Mouse (Mus musculus): ENCODE data around the gene Rad23a.

Gene Rad23a

GRCm38 (mm10) chr8:84840248-84840999 is at the start of gene Rad23a:
Gene Rad23a, minus strand, starts transcription at chr8:84840665.
- DNase-seq (ENCODE audit: low read depth in 1 of 2, low spot score in 2 of 2), result peak; percentile 84 to 87

- DNase-seq (ENCODE audit: low read depth in 1 of 2, low spot score in 2 of 2), result no peak
Observed at GRCm38 (mm10) chr8:84889141-84889540, 48.7 kb upstream of the Rad23a start.

GRCm38 (mm10) chr8:84888280-84888679 is 47.8 kb upstream of the Rad23a start:
- DNase-seq (ENCODE audit: low read depth in 1 of 2, low spot score in 2 of 2), result no peak

GRCm38 (mm10) chr8:84884728-84885127 is 44.3 kb upstream of the Rad23a start:
- no peak for DNase-seq (ENCODE audit: low read depth in 1 of 2, low spot score in 2 of 2)

- no peak for DNase-seq (ENCODE audit: low read depth in 1 of 2, low spot score in 2 of 2)
Observed at GRCm38 (mm10) chr8:84878915-84879314, 38.5 kb upstream of the Rad23a start.

GRCm38 (mm10) chr8:84877297-84878035 is 37.0 kb upstream of the Rad23a start:
- DNase-seq (ENCODE audit: low read depth in 1 of 2, low spot score in 2 of 2), result no peak

GRCm38 (mm10) chr8:84874339-84874738 is 33.9 kb upstream of the Rad23a start:
- DNase-seq (ENCODE audit: low read depth in 1 of 2, low spot score in 2 of 2), result no peak

- no peak for DNase-seq (ENCODE audit: low read depth in 1 of 2, low spot score in 2 of 2)
Observed at GRCm38 (mm10) chr8:84873016-84873415, 32.6 kb upstream of the Rad23a start.

- peak in 1 of 2 experiments; percentile 15 for DNase-seq (ENCODE audit: low read depth in 1 of 2, low spot score in 2 of 2)
Observed at GRCm38 (mm10) chr8:84872309-84872965, 32.0 kb upstream of the Rad23a start.

GRCm38 (mm10) chr8:84871376-84872308 is 31.2 kb upstream of the Rad23a start, which contains the start of gene Syce2:
Gene Syce2, plus strand, starts transcription at chr8:84872111.
- peak in 1 of 2 experiments; percentile 77 for DNase-seq (ENCODE audit: low read depth in 1 of 2, low spot score in 2 of 2)

GRCm38 (mm10) chr8:84856864-84857441 is 16.5 kb upstream of the Rad23a start, which contains the start of gene Farsa:
Gene Farsa, plus strand, starts transcription at chr8:84856989.
- DNase-seq (ENCODE audit: low read depth in 1 of 2, low spot score in 2 of 2), result peak; percentile 81 to 83

- DNase-seq (ENCODE audit: low read depth in 1 of 2, low spot score in 2 of 2), result no peak
Observed at GRCm38 (mm10) chr8:84856434-84856833, 16.0 kb upstream of the Rad23a start.

GRCm38 (mm10) chr8:84847684-84848435 is 7.4 kb upstream of the Rad23a start:
- no peak for DNase-seq (ENCODE audit: low read depth in 1 of 2, low spot score in 2 of 2)

- DNase-seq (ENCODE audit: low read depth in 1 of 2, low spot score in 2 of 2), result peak; percentile 98 to 100
Observed at GRCm38 (mm10) chr8:84846722-84847572, 6.5 kb upstream of the Rad23a start, which contains the start of gene Calr. Gene Calr, minus strand, starts transcription at chr8:84846934.

- DNase-seq (ENCODE audit: low read depth in 1 of 2, low spot score in 2 of 2), result no peak
Observed at GRCm38 (mm10) chr8:84846094-84846721, 5.7 kb upstream of the Rad23a start.

- no peak for DNase-seq (ENCODE audit: low read depth in 1 of 2, low spot score in 2 of 2)
Observed at GRCm38 (mm10) chr8:84845355-84846093, 5.1 kb upstream of the Rad23a start.

GRCm38 (mm10) chr8:84844397-84845070 is 4.1 kb upstream of the Rad23a start:
- DNase-seq (ENCODE audit: low read depth in 1 of 2, low spot score in 2 of 2), result no peak

All from monocyte, adult 2 months (primary cell).